Mouse (Mus musculus) left cerebral cortex, adult 9 months (tissue): ENCODE data around the gene Adpgk.

Experiments used
- DNase-seq, 2 experiments: peaks; one replicate each; pipeline ENCODE4 v3.0.0; 2022; ENCODE audit warnings: low spot score in 2 of 2

Gene Adpgk

GRCm38 (mm10) chr9:59290957-59291687 lies at the start of gene Adpgk:
Gene Adpgk (plus strand): TSS chr9:59291558.
- DNase-seq = peak; percentile 96 to 98

- no peak for DNase-seq
These were observed 46.2 kb upstream of the Adpgk start for GRCm38 (mm10) chr9:59245181-59245580.

GRCm38 (mm10) chr9:59246456-59247029 lies 44.8 kb upstream of the Adpgk start:
- DNase-seq = no peak

GRCm38 (mm10) chr9:59249359-59249758 lies 42.0 kb upstream of the Adpgk start:
- no peak for DNase-seq

GRCm38 (mm10) chr9:59250272-59250671 lies 41.1 kb upstream of the Adpgk start:
- no peak for DNase-seq

- peak in 1 of 2 experiments; percentile 25 for DNase-seq
These were observed 36.5 kb upstream of the Adpgk start for GRCm38 (mm10) chr9:59254716-59255421.

GRCm38 (mm10) chr9:59259806-59260454 lies 31.4 kb upstream of the Adpgk start:
- no peak for DNase-seq

- DNase-seq = no peak
These were observed 25.0 kb upstream of the Adpgk start for GRCm38 (mm10) chr9:59266332-59266731.

GRCm38 (mm10) chr9:59269728-59270127 lies 21.6 kb upstream of the Adpgk start:
- DNase-seq = peak; percentile 22 to 74

- no peak for DNase-seq
These were observed 20.3 kb upstream of the Adpgk start for GRCm38 (mm10) chr9:59271081-59271480.

GRCm38 (mm10) chr9:59271711-59272110 lies 19.6 kb upstream of the Adpgk start:
- DNase-seq = no peak

- no peak for DNase-seq
These were observed 18.2 kb upstream of the Adpgk start for GRCm38 (mm10) chr9:59273199-59273598.

GRCm38 (mm10) chr9:59274846-59275455 lies 16.4 kb upstream of the Adpgk start:
- DNase-seq = no peak

- no peak for DNase-seq
These were observed 13.2 kb upstream of the Adpgk start for GRCm38 (mm10) chr9:59278199-59278598.

- DNase-seq = no peak
These were observed 12.7 kb upstream of the Adpgk start for GRCm38 (mm10) chr9:59278694-59279093.

GRCm38 (mm10) chr9:59280888-59281287 lies 10.5 kb upstream of the Adpgk start:
- no peak for DNase-seq

GRCm38 (mm10) chr9:59281871-59282682 lies 9.3 kb upstream of the Adpgk start:
- peak; percentile 42 to 76 for DNase-seq

- DNase-seq = no peak
These were observed 8.7 kb upstream of the Adpgk start for GRCm38 (mm10) chr9:59282683-59282986.

- DNase-seq = no peak
These were observed 5.7 kb upstream of the Adpgk start for GRCm38 (mm10) chr9:59285614-59286013.

GRCm38 (mm10) chr9:59288058-59288457 lies 3.3 kb upstream of the Adpgk start:
- no peak for DNase-seq
